Mouse (Mus musculus) liver, embryonic 13.5 days (tissue): ENCODE results near the gene Ndrg2. TPM values are rescaled to one million over a fixed set of nuclear protein-coding genes. Genes with fewer than 3 reads are reported as not detected.
"Not testable (repeated sequence)": the region's sequence is repeated elsewhere in the genome, so short reads cannot be mapped to it uniquely, and the experiment has no call there.

ENCODE experiments used
- ATAC-seq: fragments of 200-750 bp; cut with Nextera tagmentation; 2 replicates; pipeline ENCODE4 v1.8.0; 2017; ENCODE audit warnings: low read depth, mild to moderate bottlenecking, moderate number of reproducible peaks, moderate library complexity
- DNase-seq: peaks from one replicate; pipeline ENCODE4 v3.0.0; 2022
- H3K27ac ChIP-seq: fragments of 300-500 bp; sonication (generic); 2 replicates; pipeline ENCODE4 v1.5.1; 2015; ENCODE audit warnings: moderate library complexity, mild to moderate bottlenecking, inconsistent platforms
- H3K27me3 ChIP-seq: fragments of 300-500 bp; sonication (generic); 2 replicates; pipeline ENCODE4 v1.6.1; 2015; ENCODE audit warnings: mild to moderate bottlenecking, inconsistent platforms
- H3K36me3 ChIP-seq: fragments of 300-500 bp; sonication (generic); 2 replicates; pipeline ENCODE4 v1.6.1; 2015; ENCODE audit warnings: mild to moderate bottlenecking, inconsistent platforms
- H3K4me1 ChIP-seq: fragments of 300-500 bp; sonication (generic); replicated peaks from 2 replicates; pipeline ENCODE4 v1.6.1; 2015; ENCODE audit warnings: inconsistent platforms
- H3K4me2 ChIP-seq: fragments of 300-500 bp; sonication (generic); 2 replicates; pipeline ENCODE4 v1.6.1; 2015; ENCODE audit warnings: inconsistent platforms, mild to moderate bottlenecking, moderate library complexity
- H3K4me3 ChIP-seq: fragments of 300-500 bp; sonication (generic); replicated peaks from 2 replicates; pipeline ENCODE4 v1.5.1; 2015; ENCODE audit warnings: mild to moderate bottlenecking, inconsistent platforms
- H3K9ac ChIP-seq: fragments of 300-500 bp; sonication (generic); 2 replicates; pipeline ENCODE4 v1.6.1; 2015; ENCODE audit warnings: mild to moderate bottlenecking, inconsistent platforms
- H3K9me3 ChIP-seq: fragments of 300-500 bp; sonication (generic); replicated peaks from 2 replicates; pipeline ENCODE4 v1.6.1; 2016; ENCODE audit warnings: inconsistent platforms
- WGBS: fragments of 180-500 bp; shearing (Covaris S2); methylation state at CpG from one replicate; pipeline ENCODE4 v1.1.7; 2015; ENCODE audit not compliant: insufficient replicate concordance; 5-methylcytosine and 5-hydroxymethylcytosine counted together
- polyA plus RNA-seq: library from polyadenylated mRNA; unstranded; fragments of >200 nt; fragmentation: Nextera tagmentation; extraction: Ambion mirVana; gene quantifications from 2 replicates; pipeline ENCODE4 v1.2.1, GENCODE M21; 2015

Ndrg2 gene
- polyA plus RNA-seq, 1 experiment from 2014 or later = 16.1 TPM

GRCm38 (mm10) chr14:51929309-51929943, 15.5 kb upstream of the Ndrg2 start:
- H3K9ac ChIP-seq = no peak overlapping the region
- no peak overlapping the region for H3K4me2 ChIP-seq

GRCm38 (mm10) chr14:51926930-51927329, 13.0 kb upstream of the Ndrg2 start:
- H3K9ac ChIP-seq, ATAC-seq, H3K36me3 ChIP-seq, H3K4me2 ChIP-seq, H3K4me3 ChIP-seq, H3K4me1 ChIP-seq, DNase-seq, H3K27ac ChIP-seq, H3K9me3 ChIP-seq, H3K27me3 ChIP-seq: not testable (repeated sequence)
- WGBS = 78% methylated on average over 11 of the region's 11 CpGs

More at GRCm38 (mm10) chr14:51929309-51929943, 15.5 kb upstream of the Ndrg2 start:
- DNase-seq = no peak
- Histone ChIP-seq H3K27me3 (no peaks in the 10 kb centered on the region), H3K4me1 (0 out of 2 replicates have a peak, but pooled peaks cover 4% of the 10 kb centered on the region), H3K36me3 (no peaks in the 10 kb centered on the region), H3K27ac (no peak overlapping the region), H3K4me3 (no peak overlapping the region), H3K9me3 (no peaks in the 10 kb centered on the region; the same call in 1 of the 2 replicates)
- ATAC-seq = no peak
- 68% methylated on average over 8 of the region's 8 CpGs for WGBS

GRCm38 (mm10) chr14:51923492-51923891, 9.5 kb upstream of the Ndrg2 start:
- no peak for ATAC-seq
- DNase-seq = no peak
- Histone ChIP-seq H3K27me3 (no peaks in the 10 kb centered on the region), H3K36me3 (no peaks in the 10 kb centered on the region), H3K9me3 (no peaks in the 10 kb centered on the region), H3K9ac (no peak overlapping the region), H3K4me3 (no peak overlapping the region), H3K4me2 (no peak overlapping the region), H3K4me1 (no peaks in the 10 kb centered on the region), H3K27ac (no peak overlapping the region)
- WGBS = 61% methylated on average over 4 of the region's 4 CpGs

GRCm38 (mm10) chr14:51922910-51923309, 9.0 kb upstream of the Ndrg2 start:
- H3K9ac ChIP-seq = no peak overlapping the region
- no peaks in the 10 kb centered on the region for H3K4me1 ChIP-seq
- ATAC-seq = no peak
- no peaks in the 10 kb centered on the region for H3K9me3 ChIP-seq
- 63% methylated on average over 2 of the region's 2 CpGs for WGBS
- H3K36me3 ChIP-seq = no peaks in the 10 kb centered on the region
- no peak overlapping the region for H3K4me3 ChIP-seq
- no peak overlapping the region for H3K27ac ChIP-seq
- DNase-seq = no peak
- H3K27me3 ChIP-seq = no peaks in the 10 kb centered on the region
- no peak overlapping the region for H3K4me2 ChIP-seq

- no peak within 1 kb of the TSS for H3K4me3 ChIP-seq
- no peaks in the 10 kb centered on the region for H3K27me3 ChIP-seq
- DNase-seq (no peak), ATAC-seq (no peak)
- no peak within 1 kb of the TSS for H3K9ac ChIP-seq
- no peaks in the 10 kb centered on the region for H3K9me3 ChIP-seq
- H3K27ac ChIP-seq = no peak within 1 kb of the TSS
- 82% methylated on average over 7 of the region's 7 CpGs for WGBS
- no peak within 1 kb of the TSS for H3K4me2 ChIP-seq
- no peaks in the 10 kb centered on the region for H3K36me3 ChIP-seq
- no peaks in the 10 kb centered on the region for H3K4me1 ChIP-seq
These were observed 8.6 kb upstream of the Ndrg2 start, which contains the start of gene Rnase13 for GRCm38 (mm10) chr14:51922571-51922865. TSS of gene Rnase13 (minus strand) at chr14:51922773.

GRCm38 (mm10) chr14:51921759-51922570, 8.0 kb upstream of the Ndrg2 start:
- H3K4me2 ChIP-seq = no peak overlapping the region
- no peak overlapping the region for H3K27ac ChIP-seq
- DNase-seq (no peak), ATAC-seq (no peak)
- WGBS = 68% methylated on average over 16 of the region's 16 CpGs
- H3K4me3 ChIP-seq = no peak overlapping the region
- no peaks in the 10 kb centered on the region for H3K4me1 ChIP-seq
- H3K27me3 ChIP-seq = no peaks in the 10 kb centered on the region
- H3K9ac ChIP-seq = no peak overlapping the region
- no peaks in the 10 kb centered on the region for H3K9me3 ChIP-seq
- H3K36me3 ChIP-seq = no peaks in the 10 kb centered on the region

GRCm38 (mm10) chr14:51918966-51919365, 5.0 kb upstream of the Ndrg2 start:
- H3K27ac ChIP-seq = no peak overlapping the region
- H3K36me3 ChIP-seq = no peaks in the 10 kb centered on the region
- H3K9ac ChIP-seq = no peak overlapping the region
- H3K27me3 ChIP-seq = peaks cover 12% of the 10 kb centered on the region
- WGBS = 62% methylated on average over 4 of the region's 4 CpGs
- no peak overlapping the region for H3K4me2 ChIP-seq
- ATAC-seq (no peak), DNase-seq (no peak)
- H3K4me1 ChIP-seq = peaks cover 7% of the 10 kb centered on the region
- H3K9me3 ChIP-seq = no peaks in the 10 kb centered on the region
- H3K4me3 ChIP-seq = no peak overlapping the region

- DNase-seq (no peak), ATAC-seq (no peak)
- Histone ChIP-seq H3K4me2 (no peak within 1 kb of the TSS), H3K36me3 (no peaks in the 10 kb centered on the region), H3K4me3 (no peak within 1 kb of the TSS), H3K27me3 (peaks cover 20% of the 10 kb centered on the region), H3K4me1 (peaks cover 15% of the 10 kb centered on the region), H3K9me3 (no peaks in the 10 kb centered on the region), H3K27ac (no peak within 1 kb of the TSS), H3K9ac (no peak within 1 kb of the TSS)
- WGBS = 75% methylated on average over 4 of the region's 4 CpGs
These were observed 4.2 kb upstream of the Ndrg2 start, which contains the start of gene Tppp2 for GRCm38 (mm10) chr14:51918125-51918524. TSS of gene Tppp2 (plus strand) at chr14:51918425.

- Histone ChIP-seq H3K4me2 (no peak overlapping the region), H3K9ac (no peak overlapping the region), H3K4me3 (no peak overlapping the region), H3K27me3 (peaks cover 24% of the 10 kb centered on the region), H3K27ac (no peak overlapping the region), H3K4me1 (peaks cover 29% of the 10 kb centered on the region), H3K9me3 (no peaks in the 10 kb centered on the region), H3K36me3 (no peaks in the 10 kb centered on the region)
- 65% methylated on average over 4 of the region's 4 CpGs for WGBS
- no peak for ATAC-seq
- no peak for DNase-seq
These were observed 2.6 kb upstream of the Ndrg2 start for GRCm38 (mm10) chr14:51916539-51916938.

- Histone ChIP-seq H3K27ac (no peak overlapping the region), H3K9me3 (no peaks in the 10 kb centered on the region)
These were observed 1.1 kb upstream of the Ndrg2 start for GRCm38 (mm10) chr14:51915030-51915429.

GRCm38 (mm10) chr14:51913062-51913959, 647 bp downstream of the Ndrg2 start:
- Histone ChIP-seq H3K27me3 (peaks cover 27% of the 10 kb centered on the region), H3K4me2 (peak overlapping the region; percentile 91), H3K4me3 (peak overlapping the region; percentile 63), H3K27ac (peak overlapping the region; percentile 43), H3K4me1 (peaks cover 36% of the 10 kb centered on the region), H3K9me3 (no peaks in the 10 kb centered on the region), H3K9ac (peak overlapping the region; percentile 68), H3K36me3 (no peaks in the 10 kb centered on the region)
- ATAC-seq (peak; percentile 85), DNase-seq (peak; percentile 64)
- WGBS = under 1% methylated on average over 58 of the region's 58 CpGs

More at GRCm38 (mm10) chr14:51915030-51915429, 1.1 kb upstream of the Ndrg2 start:
- ATAC-seq = no peak
- Histone ChIP-seq H3K4me3 (no peak overlapping the region), H3K27me3 (peaks cover 27% of the 10 kb centered on the region), H3K4me1 (peaks cover 31% of the 10 kb centered on the region), H3K9ac (no peak overlapping the region), H3K4me2 (no peak overlapping the region), H3K36me3 (no peaks in the 10 kb centered on the region)
- DNase-seq = no peak
- WGBS = 3% methylated on average over 3 of the region's 3 CpGs
